Mouse (Mus musculus) hindbrain, embryonic 16.5 days (tissue): ENCODE results near the gene Ice2. TPM values are rescaled to one million over a fixed set of nuclear protein-coding genes. Genes with fewer than 3 reads are reported as not detected.

Experiments used
- ATAC-seq: fragments of 200-750 bp; cut with Nextera tagmentation; 2 replicates; pipeline ENCODE4 v1.8.0; 2017; ENCODE audit warnings: moderate TSS enrichment, moderate library complexity
- H3K27ac ChIP-seq: fragments of 300-500 bp; sonication (generic); 2 replicates; pipeline ENCODE4 v1.5.1; 2014; ENCODE audit warnings: low read depth, mild to moderate bottlenecking, control low read depth, low read length, moderate library complexity
- H3K27me3 ChIP-seq: fragments of 300-500 bp; sonication (generic); replicated peaks from 2 replicates; pipeline ENCODE4 v1.6.1; 2014; ENCODE audit warnings: low read length; ENCODE audit not compliant: control insufficient read depth, insufficient read depth
- H3K36me3 ChIP-seq: fragments of 300-500 bp; sonication (generic); 2 replicates; pipeline ENCODE4 v1.6.1; 2014; ENCODE audit warnings: mild to moderate bottlenecking, low read length, moderate library complexity, mixed read lengths; ENCODE audit not compliant: control insufficient read depth, insufficient read depth
- H3K4me1 ChIP-seq: fragments of 300-500 bp; sonication (generic); 2 replicates; pipeline ENCODE4 v1.6.1; 2014; ENCODE audit warnings: low read depth, low read length; ENCODE audit not compliant: control insufficient read depth, insufficient read depth
- H3K4me2 ChIP-seq: fragments of 300-500 bp; sonication (generic); 2 replicates; pipeline ENCODE4 v1.6.1; 2014; ENCODE audit warnings: mild to moderate bottlenecking, low read length, control low read depth, moderate library complexity
- H3K4me3 ChIP-seq: fragments of 300-500 bp; sonication (generic); 2 replicates; pipeline ENCODE4 v1.5.1; 2014; ENCODE audit warnings: mild to moderate bottlenecking, low read length, control low read depth, moderate library complexity
- H3K9ac ChIP-seq: fragments of 300-500 bp; sonication (generic); 2 replicates; pipeline ENCODE4 v1.6.1; 2014; ENCODE audit warnings: low read depth, mild to moderate bottlenecking, control low read depth, low read length, moderate library complexity
- H3K9me3 ChIP-seq: fragments of 300-500 bp; sonication (generic); 2 replicates; pipeline ENCODE4 v1.6.1; 2014; ENCODE audit warnings: mild to moderate bottlenecking, low read length, moderate library complexity; ENCODE audit not compliant: control insufficient read depth
- WGBS: fragments of 180-500 bp; shearing (Covaris S2); extraction: QIAGEN DNeasy Blood & Tissue Kit; methylation state at CpG from one replicate; pipeline ENCODE4 v1.1.7; 2014; 5-methylcytosine and 5-hydroxymethylcytosine counted together
- polyA plus RNA-seq: library from polyadenylated mRNA; unstranded; fragments of >200 nt; fragmentation: Nextera tagmentation; extraction: Ambion mirVana; gene quantifications from 2 replicates; pipeline ENCODE4 v1.2.1, GENCODE M21; 2015

The Ice2 gene
- polyA plus RNA-seq, 1 experiment from 2014 or later, result 8.3 TPM

DNA sequence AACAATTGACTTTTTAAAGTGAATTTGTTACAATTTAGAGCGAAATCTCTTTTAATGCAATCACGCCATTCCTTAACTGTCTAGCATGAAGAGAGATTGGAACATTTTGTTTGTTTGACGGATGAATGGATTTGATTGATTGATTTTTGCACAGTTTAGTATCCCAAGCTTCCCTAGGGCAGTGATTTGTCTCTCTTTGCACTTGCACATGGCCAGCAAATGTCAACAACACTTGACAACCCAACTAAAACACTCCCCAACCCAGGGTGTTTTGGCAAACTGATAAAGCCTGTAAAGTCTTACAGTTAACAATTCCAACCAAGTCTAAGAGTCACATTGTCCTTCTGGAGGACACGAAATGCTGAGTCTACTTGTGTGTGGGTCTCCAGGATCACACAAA is 10.4 kb upstream of the Ice2 start:
- no peak overlapping the region for H3K4me2 ChIP-seq
- ATAC-seq, result no peak
- no peak overlapping the region for H3K4me3 ChIP-seq
- H3K4me1 ChIP-seq, result no peaks in the 10 kb centered on the region
- no peaks in the 10 kb centered on the region for H3K36me3 ChIP-seq
- WGBS, result 90% methylated on average over 4 of the region's 4 CpGs
- H3K9me3 ChIP-seq, result no peaks in the 10 kb centered on the region
- no peak overlapping the region for H3K27ac ChIP-seq
- H3K27me3 ChIP-seq, result no peaks in the 10 kb centered on the region
- no peak overlapping the region for H3K9ac ChIP-seq

DNA sequence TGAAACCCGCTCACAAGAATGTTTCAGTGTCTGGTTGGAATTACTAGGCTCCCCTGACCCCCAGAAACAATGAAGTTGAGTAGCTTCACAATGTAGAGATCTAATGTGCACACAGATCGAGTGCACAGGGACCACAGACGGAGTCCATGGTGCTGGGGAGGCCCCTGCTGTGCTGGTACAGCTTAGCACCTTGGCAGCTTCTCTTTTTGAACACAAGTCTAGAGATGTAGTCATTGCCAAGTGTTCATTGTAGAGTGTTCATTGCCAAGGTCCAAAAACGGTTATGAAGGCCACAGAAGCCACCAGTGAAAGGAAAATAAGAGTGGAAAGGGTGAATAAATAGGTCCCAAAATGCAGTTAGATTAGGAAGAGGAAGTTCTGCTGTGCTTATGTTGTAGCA is 7.1 kb upstream of the Ice2 start:
- Histone ChIP-seq H3K9ac (no peak overlapping the region), H3K4me1 (no peaks in the 10 kb centered on the region), H3K4me3 (no peak overlapping the region), H3K27me3 (no peaks in the 10 kb centered on the region), H3K9me3 (no peaks in the 10 kb centered on the region), H3K27ac (no peak overlapping the region), H3K4me2 (no peak overlapping the region), H3K36me3 (no peaks in the 10 kb centered on the region)
- 71% methylated on average over 4 of the region's 4 CpGs for WGBS
- no peak for ATAC-seq

GRCm38 (mm10) chr9:69394234-69394633 is 3.5 kb upstream of the Ice2 start:
- Histone ChIP-seq H3K36me3 (no peaks in the 10 kb centered on the region), H3K9me3 (no peaks in the 10 kb centered on the region), H3K4me3 (no peak overlapping the region), H3K4me2 (no peak overlapping the region), H3K27ac (no peak overlapping the region), H3K4me1 (peaks cover 9% of the 10 kb centered on the region), H3K27me3 (no peaks in the 10 kb centered on the region), H3K9ac (no peak overlapping the region)
- WGBS, result 95% methylated on average over 5 of the region's 5 CpGs
- no peak for ATAC-seq

DNA sequence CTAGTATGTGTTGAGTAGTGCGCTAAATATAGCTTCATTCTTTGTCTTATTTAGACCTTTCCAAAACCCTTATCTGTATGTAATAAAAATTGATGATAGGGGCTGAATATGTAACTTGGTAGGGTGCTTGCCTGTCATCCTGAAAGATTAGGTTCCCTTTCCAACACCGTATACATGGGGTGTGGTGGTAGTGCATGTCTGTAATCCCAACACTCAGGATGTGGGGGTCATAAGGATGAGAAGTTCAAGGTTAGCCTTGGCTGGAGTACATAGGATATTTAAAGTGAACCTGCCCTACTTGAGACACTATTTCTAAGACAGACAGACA is 310 bp upstream of the Ice2 start:
- peak overlapping the region; percentile 95 for H3K4me2 ChIP-seq
- H3K27ac ChIP-seq, result peak overlapping the region; percentile 95
- no peaks in the 10 kb centered on the region for H3K9me3 ChIP-seq
- no peaks in the 10 kb centered on the region for H3K36me3 ChIP-seq
- peaks cover 9% of the 10 kb centered on the region for H3K4me1 ChIP-seq
- H3K9ac ChIP-seq, result peak overlapping the region; percentile 95
- WGBS, result 66% methylated on average over 2 of the region's 2 CpGs
- H3K27me3 ChIP-seq, result no peaks in the 10 kb centered on the region
- peak; percentile 55 for ATAC-seq
- H3K4me3 ChIP-seq, result peak overlapping the region; percentile 82

- Histone ChIP-seq H3K9ac (peak overlapping the region; percentile 95), H3K27me3 (no peaks in the 10 kb centered on the region), H3K9me3 (no peaks in the 10 kb centered on the region), H3K4me3 (peak overlapping the region; percentile 82), H3K36me3 (no peaks in the 10 kb centered on the region), H3K4me1 (peaks cover 9% of the 10 kb centered on the region), H3K27ac (peak overlapping the region; percentile 95), H3K4me2 (peak overlapping the region; percentile 95)
- WGBS, result 16% methylated on average over 10 of the region's 10 CpGs
- peak; percentile 34 for ATAC-seq
Observed at GRCm38 (mm10) chr9:69398453-69398850, 746 bp downstream of the Ice2 start.

GRCm38 (mm10) chr9:69404671-69405070 is 7.0 kb downstream of the Ice2 start:
- Histone ChIP-seq H3K4me2 (no peak overlapping the region), H3K27me3 (no peaks in the 10 kb centered on the region), H3K4me1 (no peaks in the 10 kb centered on the region)

GRCm38 (mm10) chr9:69419476-69419875 is 21.8 kb downstream of the Ice2 start:
- Histone ChIP-seq H3K4me2 (no peak overlapping the region), H3K4me3 (no peak overlapping the region), H3K9me3 (no peaks in the 10 kb centered on the region), H3K27me3 (no peaks in the 10 kb centered on the region), H3K36me3 (peaks cover 13% of the 10 kb centered on the region), H3K9ac (no peak overlapping the region), H3K4me1 (no peaks in the 10 kb centered on the region), H3K27ac (no peak overlapping the region)
- 97% methylated on average over 1 of the region's 1 CpGs for WGBS
- no peak for ATAC-seq

More at GRCm38 (mm10) chr9:69404671-69405070, 7.0 kb downstream of the Ice2 start:
- H3K9ac ChIP-seq, result no peak overlapping the region
- peaks cover 2% of the 10 kb centered on the region; the same call in 1 of the 2 replicates for H3K36me3 ChIP-seq
- no peak overlapping the region for H3K27ac ChIP-seq
- 55% methylated on average over 6 of the region's 6 CpGs for WGBS
- no peak for ATAC-seq
- no peaks in the 10 kb centered on the region for H3K9me3 ChIP-seq
- H3K4me3 ChIP-seq, result no peak overlapping the region

DNA sequence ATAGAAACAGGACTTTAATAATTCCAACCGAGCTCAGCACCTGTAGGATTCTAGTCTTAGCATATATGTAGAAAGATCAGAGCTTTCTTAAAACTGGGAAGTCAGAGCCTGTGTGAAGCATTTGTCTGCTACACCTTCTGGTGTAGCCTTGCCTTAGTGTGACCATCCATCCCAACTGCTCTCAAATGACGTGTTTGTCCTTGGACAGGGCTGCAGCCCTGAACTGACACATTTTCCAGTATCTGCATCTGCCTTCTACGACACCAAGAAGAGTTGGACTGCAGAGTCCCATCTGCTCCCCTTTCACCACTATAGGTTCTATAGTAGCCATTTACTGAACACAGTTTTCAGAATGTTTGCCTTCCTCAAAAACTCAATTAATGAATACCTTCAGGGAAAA is 32.8 kb downstream of the Ice2 start:
- WGBS, result 87% methylated on average over 3 of the region's 3 CpGs
- Histone ChIP-seq H3K4me2 (no peak overlapping the region), H3K4me3 (no peak overlapping the region), H3K9me3 (no peaks in the 10 kb centered on the region), H3K27me3 (no peaks in the 10 kb centered on the region), H3K4me1 (peaks cover 4% of the 10 kb centered on the region; the same call in 1 of the 2 replicates), H3K27ac (no peak overlapping the region), H3K9ac (no peak overlapping the region), H3K36me3 (peaks cover 13% of the 10 kb centered on the region)
- ATAC-seq, result no peak

GRCm38 (mm10) chr9:69431863-69432555 is 34.3 kb downstream of the Ice2 start:
- H3K27ac ChIP-seq, result no peak overlapping the region
- no peaks in the 10 kb centered on the region for H3K9me3 ChIP-seq
- peaks cover 4% of the 10 kb centered on the region; the same call in 1 of the 2 replicates for H3K4me1 ChIP-seq
- peaks cover 7% of the 10 kb centered on the region for H3K36me3 ChIP-seq
- WGBS, result 20% methylated on average over 6 of the region's 6 CpGs
- H3K4me2 ChIP-seq, result no peak overlapping the region
- no peaks in the 10 kb centered on the region for H3K27me3 ChIP-seq
- ATAC-seq, result 0 out of 2 replicates have a peak, but pooled peaks have one; percentile 27
- H3K9ac ChIP-seq, result no peak overlapping the region
- no peak overlapping the region for H3K4me3 ChIP-seq
